Mouse (Mus musculus) embryonic facial prominence, embryonic 15.5 days (tissue): ENCODE measurements at regions not wholly inside any gene's neighbourhood (a gene's known extent, or its start where the extent isn't known, plus 50 kb on each side); places are given as distances from the start of the nearest gene placed in this dataset.
"Not testable (repeated sequence)": the region's sequence is repeated elsewhere in the genome, so short reads cannot be mapped to it uniquely, and the experiment has no call there.

ENCODE experiments used
- ATAC-seq: fragments of 200-750 bp; cut with Nextera tagmentation; 2 replicates; pipeline ENCODE4 v1.8.0; 2017; ENCODE audit warnings: low read depth, moderate TSS enrichment; ENCODE audit not compliant: insufficient number of reproducible peaks, low FRiP score, low TSS enrichment
- H3K27ac ChIP-seq: fragments of 300-500 bp; sonication (generic); replicated peaks from 2 replicates; pipeline ENCODE4 v1.5.1; 2015; ENCODE audit warnings: mild to moderate bottlenecking, inconsistent platforms
- H3K27me3 ChIP-seq: fragments of 300-500 bp; sonication (generic); 2 replicates; pipeline ENCODE4 v1.6.1; 2015; ENCODE audit warnings: inconsistent platforms
- H3K36me3 ChIP-seq: fragments of 300-500 bp; sonication (generic); 2 replicates; pipeline ENCODE4 v1.6.1; 2015; ENCODE audit warnings: mild to moderate bottlenecking, inconsistent platforms
- H3K4me1 ChIP-seq: fragments of 300-500 bp; sonication (generic); 2 replicates; pipeline ENCODE4 v1.6.1; 2015; ENCODE audit warnings: inconsistent platforms
- H3K4me2 ChIP-seq: fragments of 300-500 bp; sonication (generic); replicated peaks from 2 replicates; pipeline ENCODE4 v1.6.1; 2015; ENCODE audit warnings: mild to moderate bottlenecking, inconsistent platforms
- H3K4me3 ChIP-seq: fragments of 300-500 bp; sonication (generic); replicated peaks from 2 replicates; pipeline ENCODE4 v1.5.1; 2015; ENCODE audit warnings: mild to moderate bottlenecking, inconsistent platforms
- H3K9ac ChIP-seq: fragments of 300-500 bp; sonication (generic); 2 replicates; pipeline ENCODE4 v1.6.1; 2015; ENCODE audit warnings: inconsistent platforms
- H3K9me3 ChIP-seq: fragments of 300-500 bp; sonication (generic); replicated peaks from 2 replicates; pipeline ENCODE4 v1.6.1; 2016; ENCODE audit warnings: inconsistent platforms
- WGBS: fragments of 180-500 bp; shearing (Covaris S2); methylation state at CpG from one replicate; pipeline ENCODE4 v1.1.7; 2015; 5-methylcytosine and 5-hydroxymethylcytosine counted together

GRCm38 (mm10) chr12:104608956-104609355 is 135.8 kb upstream of the Gsc start:
- 85% methylated on average over 4 of the region's 4 CpGs for WGBS
- H3K4me3 ChIP-seq, H3K27ac ChIP-seq, H3K9me3 ChIP-seq, H3K9ac ChIP-seq, ATAC-seq, H3K36me3 ChIP-seq, H3K4me1 ChIP-seq, H3K4me2 ChIP-seq, H3K27me3 ChIP-seq: not testable (repeated sequence)

DNA sequence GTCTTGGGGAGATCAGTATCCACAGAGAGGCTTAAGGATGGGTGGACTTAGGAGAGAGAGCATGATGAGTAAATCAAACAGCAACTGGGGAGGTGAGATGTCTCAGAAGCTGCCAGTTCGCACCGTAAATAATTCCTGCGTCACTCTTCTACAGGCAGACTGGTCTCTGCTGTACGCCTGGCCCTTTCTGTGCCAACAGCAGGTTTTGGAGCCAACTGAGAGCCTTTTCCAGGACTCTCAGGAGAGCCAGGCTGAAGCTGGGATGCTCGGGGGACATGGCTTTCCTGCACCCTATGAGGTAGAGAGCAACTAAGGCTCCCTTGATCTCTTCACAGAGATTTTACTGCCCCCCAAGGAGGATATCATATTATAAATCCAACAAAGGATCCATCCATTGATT is 134.3 kb upstream of the Gsc start:
- H3K4me2 ChIP-seq, result no peak overlapping the region

DNA sequence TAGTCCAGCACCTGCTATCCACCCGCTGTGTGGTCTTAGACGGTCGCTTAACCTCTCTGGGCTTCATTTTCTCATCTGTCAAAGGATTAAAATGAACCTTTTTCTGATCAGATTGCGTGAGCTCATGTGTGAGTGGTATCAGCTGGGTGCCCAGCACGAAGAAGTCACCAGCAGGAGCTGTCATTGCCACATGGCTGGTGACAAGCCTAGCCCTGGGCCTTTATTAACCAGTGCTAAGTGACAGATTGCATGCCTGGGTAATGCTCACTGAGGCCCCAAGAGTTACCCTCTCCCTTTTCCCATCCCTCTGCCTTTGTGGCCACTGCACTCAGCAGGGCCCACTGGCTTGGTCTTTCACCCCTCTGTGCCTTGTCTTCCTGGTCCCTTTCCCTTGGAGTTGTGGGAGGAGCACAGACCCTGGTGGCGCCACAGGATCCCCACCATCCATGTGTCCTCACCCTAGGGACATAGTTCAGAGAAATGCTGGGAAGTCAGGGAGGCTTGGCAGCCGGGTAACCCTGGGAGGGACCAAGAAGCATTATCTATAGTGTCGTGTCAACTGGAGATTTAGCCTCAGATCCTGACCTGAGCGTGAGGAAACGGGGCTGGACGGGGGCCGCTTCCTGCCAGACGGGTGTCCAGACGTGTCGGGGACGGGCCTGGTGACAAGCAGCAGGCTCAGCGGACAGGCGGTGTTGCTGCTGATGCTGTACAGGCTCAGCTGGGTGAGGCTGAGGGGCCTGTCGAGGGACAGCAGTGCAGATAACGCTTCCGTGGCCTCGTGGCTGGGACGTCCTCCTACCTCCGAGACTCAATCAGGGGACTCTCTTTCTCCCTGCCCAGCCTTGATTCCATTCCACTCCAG is 132.6 kb upstream of the Gsc start:
- peaks cover 6% of the 10 kb centered on the region; the same call in 1 of the 2 replicates for H3K4me1 ChIP-seq
- 0 out of 2 replicates have a peak, but pooled peaks cover 4% of the 10 kb centered on the region for H3K27me3 ChIP-seq
- ATAC-seq, result no peak
- 62% methylated on average over 24 of the region's 24 CpGs for WGBS
- H3K36me3 ChIP-seq, result no peaks in the 10 kb centered on the region
- H3K9ac ChIP-seq, result no peak overlapping the region
- no peak overlapping the region for H3K4me2 ChIP-seq
- no peak overlapping the region for H3K4me3 ChIP-seq
- H3K9me3 ChIP-seq, result no peaks in the 10 kb centered on the region
- no peak overlapping the region for H3K27ac ChIP-seq

More for the DNA sequence above, 134.3 kb upstream of the Gsc start:
- 83% methylated on average over 5 of the region's 5 CpGs for WGBS
- H3K36me3 ChIP-seq, result no peaks in the 10 kb centered on the region
- H3K27me3 ChIP-seq, result 0 out of 2 replicates have a peak, but pooled peaks cover 4% of the 10 kb centered on the region
- H3K4me1 ChIP-seq, result peaks cover 6% of the 10 kb centered on the region; the same call in 1 of the 2 replicates
- no peaks in the 10 kb centered on the region for H3K9me3 ChIP-seq
- H3K4me3 ChIP-seq, result no peak overlapping the region
- no peak overlapping the region for H3K9ac ChIP-seq
- no peak for ATAC-seq
- no peak overlapping the region for H3K27ac ChIP-seq

GRCm38 (mm10) chr12:104598056-104598455 is 124.9 kb upstream of the Gsc start:
- Histone ChIP-seq H3K4me3 (no peak overlapping the region), H3K4me2 (no peak overlapping the region), H3K27ac (no peak overlapping the region), H3K36me3 (no peaks in the 10 kb centered on the region), H3K27me3 (0 out of 2 replicates have a peak, but pooled peaks cover 4% of the 10 kb centered on the region), H3K4me1 (peaks cover 6% of the 10 kb centered on the region), H3K9me3 (no peaks in the 10 kb centered on the region), H3K9ac (no peak overlapping the region)
- ATAC-seq, result no peak
- 66% methylated on average over 2 of the region's 2 CpGs for WGBS

DNA sequence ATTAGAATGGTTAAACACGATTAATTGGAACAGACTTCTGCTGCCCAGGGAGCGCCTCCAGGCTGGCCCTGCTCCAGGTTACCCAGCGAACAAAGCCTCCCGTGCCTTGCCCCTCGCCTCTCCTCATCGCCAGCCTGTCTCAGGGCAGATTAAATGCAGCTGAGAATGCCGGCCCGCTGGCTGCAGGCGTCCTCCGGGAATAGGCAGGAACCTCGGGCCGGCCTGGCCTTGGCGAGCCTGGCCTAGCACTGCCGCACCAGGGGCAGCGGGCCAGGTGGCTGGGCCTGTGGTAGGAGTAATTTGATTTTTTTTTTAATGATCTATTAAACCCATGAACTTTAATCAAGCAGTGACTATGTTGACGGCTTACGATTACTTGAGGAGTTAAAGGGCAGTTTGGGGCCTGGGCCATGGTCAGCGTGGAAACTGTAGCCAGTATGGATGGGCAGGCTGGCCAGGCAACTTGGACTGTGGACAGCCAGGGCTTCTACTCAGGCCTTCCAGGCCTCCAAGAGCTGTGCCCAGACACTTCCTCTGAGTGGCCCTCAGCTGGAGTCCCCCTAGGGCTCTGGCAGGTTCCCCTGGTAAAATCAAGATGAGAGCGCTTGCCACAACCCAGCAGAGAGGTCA is 120.5 kb upstream of the Gsc start:
- Histone ChIP-seq H3K9me3 (no peaks in the 10 kb centered on the region), H3K36me3 (no peaks in the 10 kb centered on the region), H3K4me1 (peaks cover 14% of the 10 kb centered on the region), H3K4me2 (peak overlapping the region; percentile 20), H3K4me3 (no peak overlapping the region), H3K27me3 (peaks cover 8% of the 10 kb centered on the region; the same call in 1 of the 2 replicates), H3K9ac (no peak overlapping the region), H3K27ac (no peak overlapping the region)
- no peak for ATAC-seq
- WGBS, result 17% methylated on average over 19 of the region's 19 CpGs

DNA sequence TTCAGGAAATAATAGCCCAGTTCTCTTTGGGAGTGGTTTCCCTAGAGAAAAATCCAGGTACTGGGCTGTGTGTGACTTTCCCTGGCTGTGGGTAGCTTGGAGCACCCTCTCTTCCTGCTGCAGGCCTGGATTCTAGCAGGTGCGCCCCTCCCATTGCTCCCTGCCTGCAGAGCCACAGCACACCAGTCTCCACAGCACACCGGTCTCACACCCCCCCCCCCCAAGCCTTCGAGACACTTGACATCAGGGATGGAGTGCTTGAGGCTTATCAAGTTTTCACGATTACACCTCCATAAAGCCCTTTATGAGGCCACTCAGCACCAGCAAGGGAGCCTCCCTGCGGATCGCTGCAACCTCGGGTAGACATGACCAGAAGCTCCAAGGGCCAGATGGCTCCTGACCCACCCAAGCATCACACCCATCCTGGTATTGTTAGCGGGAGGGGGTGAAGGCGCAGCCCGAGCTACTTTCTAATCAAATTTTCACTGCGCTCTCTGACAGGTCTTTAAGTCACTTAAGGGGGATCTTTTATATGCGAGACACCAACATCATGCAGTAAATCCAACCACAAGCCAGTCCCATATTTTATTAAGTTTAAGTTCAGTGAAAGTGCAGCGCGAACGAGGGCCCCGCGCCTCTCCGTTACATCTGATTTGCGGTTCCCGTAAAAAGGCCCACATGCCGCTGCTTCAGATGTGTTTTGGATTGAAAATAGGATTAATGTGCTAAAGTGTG is 119.8 kb upstream of the Gsc start:
- 35% methylated on average over 21 of the region's 21 CpGs for WGBS
- no peak overlapping the region for H3K4me3 ChIP-seq
- peaks cover 8% of the 10 kb centered on the region; the same call in 1 of the 2 replicates for H3K27me3 ChIP-seq
- H3K27ac ChIP-seq, result no peak overlapping the region
- no peaks in the 10 kb centered on the region for H3K36me3 ChIP-seq
- H3K9ac ChIP-seq, result no peak overlapping the region
- peak overlapping the region; percentile 20 for H3K4me2 ChIP-seq
- H3K9me3 ChIP-seq, result no peaks in the 10 kb centered on the region
- ATAC-seq, result no peak
- H3K4me1 ChIP-seq, result peaks cover 14% of the 10 kb centered on the region

DNA sequence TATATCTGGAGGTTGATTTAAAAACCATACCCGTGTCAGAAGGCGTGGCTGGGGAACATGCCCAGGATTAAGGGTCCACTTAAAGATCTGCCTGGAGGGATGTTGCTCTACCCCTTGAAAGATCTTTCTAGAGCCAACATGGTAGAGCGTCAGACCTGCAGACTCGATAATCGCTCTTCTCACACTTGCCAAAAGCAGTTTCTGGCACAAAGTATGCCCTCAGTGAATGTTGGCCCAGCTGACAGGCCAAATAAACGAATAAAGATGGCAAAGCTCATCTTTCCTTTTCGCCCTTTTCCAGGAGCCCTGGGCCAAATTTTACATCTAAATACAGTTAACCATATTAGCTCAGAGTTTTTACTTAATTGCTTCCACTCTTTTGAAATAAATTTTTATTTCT is 118.4 kb upstream of the Gsc start:
- WGBS, result 47% methylated on average over 7 of the region's 7 CpGs
- H3K27ac ChIP-seq, result no peak overlapping the region
- no peaks in the 10 kb centered on the region for H3K36me3 ChIP-seq
- no peak overlapping the region for H3K4me3 ChIP-seq
- H3K27me3 ChIP-seq, result peaks cover 13% of the 10 kb centered on the region
- no peak overlapping the region for H3K4me2 ChIP-seq
- H3K9me3 ChIP-seq, result no peaks in the 10 kb centered on the region
- H3K4me1 ChIP-seq, result peaks cover 14% of the 10 kb centered on the region
- ATAC-seq, result no peak
- no peak overlapping the region for H3K9ac ChIP-seq

- no peak overlapping the region for H3K4me3 ChIP-seq
- H3K27me3 ChIP-seq, result peaks cover 10% of the 10 kb centered on the region
- no peaks in the 10 kb centered on the region for H3K9me3 ChIP-seq
- WGBS, result 71% methylated on average over 8 of the region's 8 CpGs
- peaks cover 14% of the 10 kb centered on the region for H3K4me1 ChIP-seq
- H3K9ac ChIP-seq, result no peak overlapping the region
- ATAC-seq, result no peak
- no peak overlapping the region for H3K4me2 ChIP-seq
- no peak overlapping the region for H3K27ac ChIP-seq
- H3K36me3 ChIP-seq, result no peaks in the 10 kb centered on the region
Measured at GRCm38 (mm10) chr12:104590291-104590690, 117.2 kb upstream of the Gsc start.

DNA sequence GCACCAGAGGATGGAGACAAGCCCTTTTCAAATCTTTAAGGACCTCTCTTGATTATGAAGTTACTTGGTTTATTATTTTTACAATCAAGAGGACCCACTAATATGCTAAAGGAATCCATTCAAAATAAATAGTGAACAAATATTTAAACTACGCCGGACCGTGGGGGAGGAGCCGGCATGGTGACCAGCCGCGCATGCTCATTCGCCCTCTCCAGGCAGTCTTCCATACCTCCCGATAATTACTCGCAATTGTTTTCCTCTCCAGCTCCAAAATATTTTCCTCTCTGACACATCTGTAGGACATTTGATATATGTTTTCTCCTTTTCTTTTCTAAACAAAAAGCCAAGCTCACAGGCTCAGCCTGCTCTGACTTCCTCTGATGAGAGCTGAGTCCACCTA is 111.3 kb upstream of the Gsc start:
- Histone ChIP-seq H3K4me3 (no peak overlapping the region), H3K9me3 (no peaks in the 10 kb centered on the region), H3K36me3 (no peaks in the 10 kb centered on the region), H3K9ac (no peak overlapping the region), H3K4me1 (0 out of 2 replicates have a peak, but pooled peaks cover 3% of the 10 kb centered on the region), H3K27me3 (peaks cover 6% of the 10 kb centered on the region; the same call in 1 of the 2 replicates), H3K4me2 (0 out of 2 replicates have a peak overlapping the region, but pooled peaks have one; percentile 1), H3K27ac (no peak overlapping the region)
- 58% methylated on average over 9 of the region's 9 CpGs for WGBS
- no peak for ATAC-seq

- Histone ChIP-seq H3K27me3 (peaks cover 6% of the 10 kb centered on the region), H3K27ac (no peak overlapping the region), H3K9me3 (no peaks in the 10 kb centered on the region), H3K9ac (no peak overlapping the region), H3K4me1 (0 out of 2 replicates have a peak, but pooled peaks cover 3% of the 10 kb centered on the region), H3K4me2 (no peak overlapping the region), H3K4me3 (no peak overlapping the region), H3K36me3 (no peaks in the 10 kb centered on the region)
- no peak for ATAC-seq
- WGBS, result 44% methylated on average over 7 of the region's 7 CpGs
Measured at GRCm38 (mm10) chr12:104580796-104581195, 107.7 kb upstream of the Gsc start.

DNA sequence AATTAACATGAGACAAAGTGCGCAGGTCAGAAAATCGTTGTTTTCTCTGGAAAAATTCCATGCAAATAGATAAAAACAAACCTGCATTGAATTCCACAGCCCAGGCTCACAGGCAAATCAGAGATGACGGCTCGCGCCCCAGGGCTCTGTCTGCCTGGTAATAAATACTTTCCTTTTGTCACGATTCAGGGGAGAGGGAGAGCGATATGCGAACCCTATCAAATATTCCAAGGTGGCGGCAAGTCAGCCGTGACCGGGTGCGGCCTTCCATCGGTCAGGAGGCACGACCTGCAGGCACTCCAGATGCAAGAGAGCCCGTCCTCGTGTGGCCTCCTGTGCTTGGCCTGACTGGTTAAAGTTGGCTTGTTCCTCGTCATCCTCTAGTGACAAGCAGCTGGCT is 94.5 kb upstream of the Gsc start:
- Histone ChIP-seq H3K27me3 (no peaks in the 10 kb centered on the region), H3K9me3 (no peaks in the 10 kb centered on the region), H3K4me1 (peaks cover 14% of the 10 kb centered on the region), H3K4me3 (no peak overlapping the region), H3K9ac (no peak overlapping the region), H3K27ac (no peak overlapping the region), H3K36me3 (no peaks in the 10 kb centered on the region), H3K4me2 (0 out of 2 replicates have a peak overlapping the region, but pooled peaks have one; percentile 8)
- no peak for ATAC-seq
- WGBS, result 40% methylated on average over 17 of the region's 17 CpGs
